Mouse (Mus musculus): ENCODE results near the gene Dtl. TPM values are rescaled to one million over a fixed set of nuclear protein-coding genes. Genes with fewer than 3 reads are reported as not detected.

Dtl gene
- polyA plus RNA-seq, 1 experiment from 2014 or later = 37.6 TPM

DNA sequence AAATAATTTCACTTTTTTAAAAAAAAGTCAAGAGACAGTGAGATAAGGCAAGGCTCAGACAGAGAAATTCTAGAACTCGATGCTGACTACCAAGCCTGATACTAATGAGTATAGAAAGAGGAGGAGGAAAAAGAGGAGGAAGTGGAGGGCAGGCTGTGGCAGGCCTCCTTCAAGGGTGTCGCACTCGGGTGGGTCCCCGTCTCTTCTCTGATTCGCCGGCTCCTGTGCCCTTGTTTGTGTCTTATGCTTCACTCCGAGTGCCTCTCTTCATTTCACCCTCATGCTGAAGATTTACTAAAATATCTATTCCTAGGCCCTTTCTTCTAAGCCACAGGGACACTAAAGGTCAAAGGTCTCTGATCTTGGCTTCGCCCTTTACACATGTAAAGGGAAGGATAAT is 63.8 kb downstream of the Dtl start:
- Histone ChIP-seq H3K9ac (ENCODE audit: low read depth, low read length) (no peak overlapping the region), H3K36me3 (ENCODE audit: control insufficient read depth, insufficient read depth, low read length) (no peaks in the 10 kb centered on the region), H3K9me3 (ENCODE audit: control insufficient read depth, low read length) (no peaks in the 10 kb centered on the region), H3K27ac (replicated peaks; ENCODE audit: low read depth, low read length) (no peak overlapping the region), H3K4me3 (ENCODE audit: low read depth, low read length) (no peak overlapping the region), H3K27me3 (replicated peaks; ENCODE audit: control insufficient read depth, insufficient read depth, low read length) (no peaks in the 10 kb centered on the region), H3K4me2 (ENCODE audit: low read depth, low read length) (no peak overlapping the region), H3K4me1 (ENCODE audit: control insufficient read depth, insufficient read depth, low read length) (peaks cover 6% of the 10 kb centered on the region; the same call in 1 of the 2 replicates)
- ATAC-seq (ENCODE audit: low read depth) (no peak), DNase-seq (ENCODE audit: low spot score) (no peak)
- WGBS = 82% methylated on average over 8 of the region's 8 CpGs

DNA sequence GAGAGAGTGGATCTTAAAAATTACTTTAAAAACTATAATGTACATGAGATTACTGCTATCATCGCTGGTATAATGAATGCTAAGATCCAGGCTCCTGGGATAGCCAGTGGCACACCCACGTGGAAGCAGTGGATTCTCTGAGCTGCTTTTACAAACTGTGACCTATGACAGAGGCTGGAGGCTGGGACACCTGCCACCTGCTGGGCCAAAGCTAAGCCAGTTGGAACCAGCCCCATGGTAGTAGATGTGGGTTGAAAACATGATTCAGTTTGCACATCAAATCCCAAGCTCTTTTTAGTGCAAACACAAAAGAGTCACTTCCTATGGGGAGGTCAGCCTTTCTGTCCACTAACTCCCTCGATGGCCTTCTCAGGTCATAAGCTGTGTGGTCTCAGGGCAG is 65.5 kb downstream of the Dtl start:
- no peak overlapping the region for H3K4me3 ChIP-seq (ENCODE audit: low read depth, low read length)
- H3K9ac ChIP-seq (ENCODE audit: low read depth, low read length) = no peak overlapping the region
- H3K4me1 ChIP-seq (ENCODE audit: control insufficient read depth, insufficient read depth, low read length) = peaks cover 6% of the 10 kb centered on the region; the same call in 1 of the 2 replicates
- no peak for ATAC-seq (ENCODE audit: low read depth)
- WGBS = 81% methylated on average over 3 of the region's 3 CpGs
- DNase-seq (ENCODE audit: low spot score) = no peak
- H3K9me3 ChIP-seq (ENCODE audit: control insufficient read depth, low read length) = no peaks in the 10 kb centered on the region
- H3K4me2 ChIP-seq (ENCODE audit: low read depth, low read length) = no peak overlapping the region
- no peaks in the 10 kb centered on the region for H3K36me3 ChIP-seq (ENCODE audit: control insufficient read depth, insufficient read depth, low read length)
- no peaks in the 10 kb centered on the region for H3K27me3 ChIP-seq (replicated peaks; ENCODE audit: control insufficient read depth, insufficient read depth, low read length)
- no peak overlapping the region for H3K27ac ChIP-seq (replicated peaks; ENCODE audit: low read depth, low read length)

DNA sequence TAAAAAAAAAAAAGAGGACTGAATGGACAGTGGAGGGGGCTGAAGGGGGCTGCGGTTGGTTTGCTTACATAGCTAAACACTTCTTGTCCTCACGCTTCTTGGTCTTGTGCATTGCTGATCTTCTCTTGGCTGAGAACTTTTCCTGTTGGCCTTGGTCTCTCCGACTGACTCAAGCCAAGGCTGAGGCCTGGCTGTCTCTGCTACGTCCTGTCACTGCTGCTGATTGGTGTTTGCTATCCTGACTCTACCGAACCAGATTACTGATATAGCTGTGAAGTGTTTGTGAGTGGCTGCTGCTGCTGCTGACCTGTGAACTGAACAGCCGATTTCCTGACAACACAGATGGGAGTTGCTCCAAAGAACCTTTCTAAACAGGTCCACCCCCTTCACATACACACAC is 66.2 kb downstream of the Dtl start:
- ATAC-seq (ENCODE audit: low read depth) (no peak), DNase-seq (ENCODE audit: low spot score) (no peak)
- H3K9ac ChIP-seq (ENCODE audit: low read depth, low read length) = no peak overlapping the region
- no peaks in the 10 kb centered on the region for H3K36me3 ChIP-seq (ENCODE audit: control insufficient read depth, insufficient read depth, low read length)
- no peaks in the 10 kb centered on the region for H3K9me3 ChIP-seq (ENCODE audit: control insufficient read depth, low read length)
- peaks cover 6% of the 10 kb centered on the region; the same call in 1 of the 2 replicates for H3K4me1 ChIP-seq (ENCODE audit: control insufficient read depth, insufficient read depth, low read length)
- H3K4me2 ChIP-seq (ENCODE audit: low read depth, low read length) = no peak overlapping the region
- no peaks in the 10 kb centered on the region for H3K27me3 ChIP-seq (replicated peaks; ENCODE audit: control insufficient read depth, insufficient read depth, low read length)
- H3K4me3 ChIP-seq (ENCODE audit: low read depth, low read length) = no peak overlapping the region
- no peak overlapping the region for H3K27ac ChIP-seq (replicated peaks; ENCODE audit: low read depth, low read length)
- 87% methylated on average over 6 of the region's 6 CpGs for WGBS

DNA sequence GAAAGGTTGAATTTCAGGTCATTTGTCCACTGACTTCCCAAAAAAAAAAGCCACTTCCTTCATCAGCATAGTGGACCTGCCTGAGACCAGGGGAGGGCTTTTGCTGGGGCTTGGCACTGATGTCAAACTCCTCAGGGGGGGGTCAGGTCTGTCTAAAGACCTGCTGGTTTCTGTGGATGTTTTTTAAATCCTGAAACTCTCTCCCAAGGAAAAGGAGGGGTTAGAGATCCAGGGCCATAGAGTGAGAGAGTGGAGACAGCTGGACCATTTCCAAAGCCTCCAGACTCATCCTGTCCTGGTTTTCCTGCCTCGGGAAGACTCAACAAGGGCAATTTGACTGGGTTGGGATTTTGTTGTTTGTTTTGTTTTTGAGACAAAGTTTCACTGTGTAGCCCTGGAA is 68.6 kb downstream of the Dtl start:
- no peak overlapping the region for H3K27ac ChIP-seq (replicated peaks; ENCODE audit: low read depth, low read length)
- 26% methylated on average over 1 of the region's 1 CpGs for WGBS
- no peak for ATAC-seq (ENCODE audit: low read depth)

DNA sequence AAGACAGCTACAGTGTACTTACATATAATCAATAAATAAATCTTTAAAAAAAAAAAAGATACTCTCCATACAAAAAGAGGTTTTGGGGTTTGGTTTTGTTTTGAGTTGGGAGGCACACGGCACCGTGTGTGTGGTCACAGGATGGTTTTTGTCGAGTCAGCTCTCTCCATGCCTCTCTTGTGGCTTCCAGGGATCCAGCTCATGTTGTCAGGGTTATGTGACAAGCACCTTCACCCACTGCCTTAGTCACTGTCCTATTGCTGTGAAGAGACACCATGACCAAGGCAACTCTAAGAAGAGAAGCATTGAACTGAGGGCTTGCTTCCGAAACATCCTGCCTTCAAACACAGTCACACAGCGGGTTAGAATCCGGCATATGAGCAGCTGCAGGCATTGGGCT is 75.7 kb downstream of the Dtl start:
- Histone ChIP-seq H3K9ac (ENCODE audit: low read depth, low read length) (no peak overlapping the region), H3K27me3 (replicated peaks; ENCODE audit: control insufficient read depth, insufficient read depth, low read length) (no peaks in the 10 kb centered on the region), H3K4me3 (ENCODE audit: low read depth, low read length) (no peak overlapping the region), H3K4me1 (ENCODE audit: control insufficient read depth, insufficient read depth, low read length) (no peaks in the 10 kb centered on the region), H3K4me2 (ENCODE audit: low read depth, low read length) (no peak overlapping the region), H3K36me3 (ENCODE audit: control insufficient read depth, insufficient read depth, low read length) (no peaks in the 10 kb centered on the region), H3K9me3 (ENCODE audit: control insufficient read depth, low read length) (no peaks in the 10 kb centered on the region), H3K27ac (replicated peaks; ENCODE audit: low read depth, low read length) (no peak overlapping the region)
- DNase-seq (ENCODE audit: low spot score) = no peak
- WGBS = 85% methylated on average over 6 of the region's 6 CpGs
- no peak for ATAC-seq (ENCODE audit: low read depth)

More for the DNA sequence above, 68.6 kb downstream of the Dtl start:
- no peaks in the 10 kb centered on the region for H3K9me3 ChIP-seq (ENCODE audit: control insufficient read depth, low read length)
- DNase-seq (ENCODE audit: low spot score) = no peak
- no peak overlapping the region for H3K4me2 ChIP-seq (ENCODE audit: low read depth, low read length)
- H3K4me3 ChIP-seq (ENCODE audit: low read depth, low read length) = no peak overlapping the region
- no peak overlapping the region for H3K9ac ChIP-seq (ENCODE audit: low read depth, low read length)
- no peaks in the 10 kb centered on the region for H3K36me3 ChIP-seq (ENCODE audit: control insufficient read depth, insufficient read depth, low read length)
- peaks cover 6% of the 10 kb centered on the region; the same call in 1 of the 2 replicates for H3K4me1 ChIP-seq (ENCODE audit: control insufficient read depth, insufficient read depth, low read length)
- H3K27me3 ChIP-seq (replicated peaks; ENCODE audit: control insufficient read depth, insufficient read depth, low read length) = no peaks in the 10 kb centered on the region

DNA sequence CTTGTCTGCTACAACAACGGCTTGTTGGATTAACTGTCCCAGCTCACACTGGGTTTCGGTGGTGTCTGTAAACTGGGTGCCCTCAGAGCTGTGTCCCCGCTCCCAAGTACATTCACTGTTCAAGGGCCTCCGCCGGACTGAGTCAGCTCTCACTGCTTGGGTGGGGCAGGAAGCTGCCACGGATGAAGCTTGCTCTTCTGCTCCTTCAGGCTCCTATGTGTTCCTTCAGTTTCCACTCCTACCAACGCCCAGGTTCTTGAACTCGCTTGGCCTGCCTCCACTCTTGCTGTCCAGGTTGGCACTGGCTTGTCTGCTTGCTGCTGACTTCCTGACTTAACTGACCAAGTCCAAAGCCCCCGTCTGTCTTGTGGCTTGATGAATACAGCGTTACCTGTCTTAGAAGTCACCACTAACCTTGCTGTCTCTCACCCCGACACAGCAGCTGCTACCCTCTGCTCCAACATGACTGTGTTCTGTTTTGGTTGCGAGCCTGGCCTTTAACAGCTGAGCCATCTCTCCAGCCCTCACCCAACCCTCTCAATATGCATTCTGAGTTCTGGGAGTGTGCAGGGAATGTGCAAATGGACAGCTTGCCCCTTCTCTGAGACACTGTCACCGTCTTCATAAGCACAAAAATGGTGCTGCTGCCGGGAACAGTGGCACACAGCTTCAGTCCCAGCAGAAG is 76.9 kb downstream of the Dtl start:
- Histone ChIP-seq H3K27me3 (replicated peaks; ENCODE audit: control insufficient read depth, insufficient read depth, low read length) (no peaks in the 10 kb centered on the region), H3K4me1 (ENCODE audit: control insufficient read depth, insufficient read depth, low read length) (no peaks in the 10 kb centered on the region), H3K9me3 (ENCODE audit: control insufficient read depth, low read length) (no peaks in the 10 kb centered on the region), H3K36me3 (ENCODE audit: control insufficient read depth, insufficient read depth, low read length) (no peaks in the 10 kb centered on the region), H3K27ac (replicated peaks; ENCODE audit: low read depth, low read length) (no peak overlapping the region), H3K4me3 (ENCODE audit: low read depth, low read length) (no peak overlapping the region), H3K4me2 (ENCODE audit: low read depth, low read length) (no peak overlapping the region), H3K9ac (ENCODE audit: low read depth, low read length) (no peak overlapping the region)
- DNase-seq (ENCODE audit: low spot score) = no peak
- WGBS = 79% methylated on average over 14 of the region's 14 CpGs
- ATAC-seq (ENCODE audit: low read depth) = no peak

DNA sequence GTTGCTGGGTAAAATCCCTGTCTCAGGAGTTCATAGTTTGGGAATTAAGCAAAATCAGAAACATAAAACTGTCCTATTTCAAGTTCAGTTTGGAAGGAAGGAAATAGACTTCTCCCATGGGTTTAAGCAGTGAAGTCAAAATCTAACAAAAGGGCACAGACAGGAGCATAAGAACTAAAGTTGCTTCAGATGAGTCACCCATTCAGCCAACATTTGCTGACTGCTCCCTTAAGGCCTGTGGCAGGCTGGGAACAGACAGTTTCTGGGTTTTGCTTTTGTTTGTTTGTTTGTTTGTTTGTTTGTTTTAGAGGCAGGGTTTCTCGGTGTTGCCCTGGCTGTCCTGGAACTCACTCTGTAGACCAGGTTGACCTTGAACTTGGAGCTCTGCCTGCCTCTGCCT is 78.7 kb downstream of the Dtl start:
- no peaks in the 10 kb centered on the region for H3K4me1 ChIP-seq (ENCODE audit: control insufficient read depth, insufficient read depth, low read length)
- no peaks in the 10 kb centered on the region for H3K9me3 ChIP-seq (ENCODE audit: control insufficient read depth, low read length)
- H3K4me3 ChIP-seq (ENCODE audit: low read depth, low read length) = no peak overlapping the region
- no peak for ATAC-seq (ENCODE audit: low read depth)
- no peak overlapping the region for H3K9ac ChIP-seq (ENCODE audit: low read depth, low read length)
- H3K27ac ChIP-seq (replicated peaks; ENCODE audit: low read depth, low read length) = no peak overlapping the region
- DNase-seq (ENCODE audit: low spot score) = no peak
- H3K36me3 ChIP-seq (ENCODE audit: control insufficient read depth, insufficient read depth, low read length) = no peaks in the 10 kb centered on the region
- H3K27me3 ChIP-seq (replicated peaks; ENCODE audit: control insufficient read depth, insufficient read depth, low read length) = no peaks in the 10 kb centered on the region
- no peak overlapping the region for H3K4me2 ChIP-seq (ENCODE audit: low read depth, low read length)
- 84% methylated on average over 1 of the region's 1 CpGs for WGBS

DNA sequence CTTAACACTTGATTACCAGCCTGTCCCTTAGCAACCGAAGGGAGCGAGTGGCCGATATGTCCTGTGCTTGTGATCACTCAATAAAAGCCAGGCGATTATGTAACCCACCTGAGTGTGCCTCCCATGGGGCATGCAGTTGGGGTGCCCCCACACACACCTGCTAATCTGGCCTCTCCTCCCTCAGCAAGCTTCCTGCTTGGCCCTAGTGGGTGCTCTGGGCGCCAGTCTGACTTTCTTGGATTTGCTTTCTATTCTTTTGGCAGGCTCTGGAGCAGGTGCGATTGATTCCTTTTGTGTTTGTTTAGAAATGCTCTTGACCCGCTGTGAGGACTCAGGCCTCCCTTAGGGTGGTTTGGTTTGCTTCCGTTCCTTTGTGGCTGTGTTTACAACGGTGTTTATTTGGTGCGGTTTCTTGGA is 80.3 kb downstream of the Dtl start:
- ATAC-seq (ENCODE audit: low read depth) (no peak), DNase-seq (ENCODE audit: low spot score) (no peak)

DNA sequence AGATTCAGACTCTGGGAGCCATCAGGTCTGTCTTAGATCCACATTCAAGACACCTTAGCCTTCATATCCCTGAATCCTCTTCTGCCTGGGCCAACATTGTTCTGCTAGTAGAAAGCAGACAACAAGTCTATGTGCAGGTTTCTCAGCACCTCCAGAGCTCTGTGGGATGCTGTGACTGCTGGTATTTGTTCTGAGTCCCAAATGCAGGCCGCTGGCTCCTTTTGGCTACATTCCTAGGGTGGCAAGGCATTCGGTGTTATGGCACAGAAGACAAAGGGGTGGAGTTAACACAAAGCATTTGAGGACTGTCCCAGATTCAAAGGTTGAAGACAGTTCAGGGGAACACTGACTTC is 81.1 kb downstream of the Dtl start:
- no peak overlapping the region for H3K4me3 ChIP-seq (ENCODE audit: low read depth, low read length)
- H3K4me1 ChIP-seq (ENCODE audit: control insufficient read depth, insufficient read depth, low read length) = no peaks in the 10 kb centered on the region
- H3K4me2 ChIP-seq (ENCODE audit: low read depth, low read length) = no peak overlapping the region
- no peaks in the 10 kb centered on the region for H3K27me3 ChIP-seq (replicated peaks; ENCODE audit: control insufficient read depth, insufficient read depth, low read length)
- ATAC-seq (ENCODE audit: low read depth) (no peak), DNase-seq (ENCODE audit: low spot score) (no peak)
- H3K27ac ChIP-seq (replicated peaks; ENCODE audit: low read depth, low read length) = no peak overlapping the region
- H3K9ac ChIP-seq (ENCODE audit: low read depth, low read length) = no peak overlapping the region
- 64% methylated on average over 2 of the region's 2 CpGs for WGBS
- H3K36me3 ChIP-seq (ENCODE audit: control insufficient read depth, insufficient read depth, low read length) = no peaks in the 10 kb centered on the region
- no peaks in the 10 kb centered on the region for H3K9me3 ChIP-seq (ENCODE audit: control insufficient read depth, low read length)

More for the DNA sequence above, 80.3 kb downstream of the Dtl start:
- Histone ChIP-seq H3K4me3 (ENCODE audit: low read depth, low read length) (no peak overlapping the region), H3K36me3 (ENCODE audit: control insufficient read depth, insufficient read depth, low read length) (no peaks in the 10 kb centered on the region), H3K4me1 (ENCODE audit: control insufficient read depth, insufficient read depth, low read length) (no peaks in the 10 kb centered on the region), H3K27me3 (replicated peaks; ENCODE audit: control insufficient read depth, insufficient read depth, low read length) (no peaks in the 10 kb centered on the region), H3K4me2 (ENCODE audit: low read depth, low read length) (no peak overlapping the region), H3K9ac (ENCODE audit: low read depth, low read length) (no peak overlapping the region), H3K9me3 (ENCODE audit: control insufficient read depth, low read length) (no peaks in the 10 kb centered on the region), H3K27ac (replicated peaks; ENCODE audit: low read depth, low read length) (no peak overlapping the region)
- 59% methylated on average over 10 of the region's 10 CpGs for WGBS

Data from embryonic facial prominence, embryonic 14.5 days (tissue).